Mouse (Mus musculus): ENCODE data around the gene Cops7a. TPM values are rescaled to one million over a fixed set of nuclear protein-coding genes. Genes with fewer than 3 reads are reported as not detected.

Gene Cops7a
- polyA plus RNA-seq, 1 experiment from 2014 or later: 95.2 TPM

Other genes with a start within 250 kb of the Cops7a start
- 3.4 and 4.1 TPM in 2 replicates for gene Ptpn6, start 226.8 kb downstream of the Cops7a start, polyA plus RNA-seq (2015; fragmentation: Nextera tagmentation; extraction: Ambion mirVana)
- gene Grcc10, start 224.2 kb downstream of the Cops7a start, polyA plus RNA-seq (2015; fragmentation: Nextera tagmentation; extraction: Ambion mirVana): 710 and 725 TPM in 2 replicates
- not detected in 2 replicates for gene Gm45234, start 209.5 kb downstream of the Cops7a start, polyA plus RNA-seq (2015; fragmentation: Nextera tagmentation; extraction: Ambion mirVana)
- 21.5 and 25.4 TPM in 2 replicates for gene Atn1, start 209.0 kb downstream of the Cops7a start, polyA plus RNA-seq (2015; fragmentation: Nextera tagmentation; extraction: Ambion mirVana)
- gene Eno2, start 195.9 kb downstream of the Cops7a start, polyA plus RNA-seq (2015; fragmentation: Nextera tagmentation; extraction: Ambion mirVana): 27.5 and 29.7 TPM in 2 replicates
- gene Lrrc23, start 185.8 kb downstream of the Cops7a start, polyA plus RNA-seq (2015; fragmentation: Nextera tagmentation; extraction: Ambion mirVana): 2.3 and 4.3 TPM in 2 replicates
- 7.7 and 8.2 TPM in 2 replicates for gene Spsb2, start 156.9 kb downstream of the Cops7a start, polyA plus RNA-seq (2015; fragmentation: Nextera tagmentation; extraction: Ambion mirVana)
- 329 and 343 TPM in 2 replicates for gene Tpi1, start 151.2 kb downstream of the Cops7a start, polyA plus RNA-seq (2015; fragmentation: Nextera tagmentation; extraction: Ambion mirVana)
- gene Usp5, start 136.1 kb downstream of the Cops7a start, polyA plus RNA-seq (2015; fragmentation: Nextera tagmentation; extraction: Ambion mirVana): 202 and 204 TPM in 2 replicates
- 82.7 and 89.5 TPM in 2 replicates for gene Cdca3, start 136.0 kb downstream of the Cops7a start, polyA plus RNA-seq (2015; fragmentation: Nextera tagmentation; extraction: Ambion mirVana)
- gene Gnb3, start 125.3 kb downstream of the Cops7a start, polyA plus RNA-seq (2015; fragmentation: Nextera tagmentation; extraction: Ambion mirVana): 5.1 and 7.5 TPM in 2 replicates
- 12.3 and 17.0 TPM in 2 replicates for gene P3h3, start 107.8 kb downstream of the Cops7a start, polyA plus RNA-seq (2015; fragmentation: Nextera tagmentation; extraction: Ambion mirVana)
- gene Gpr162, start 101.6 kb downstream of the Cops7a start, polyA plus RNA-seq (2015; fragmentation: Nextera tagmentation; extraction: Ambion mirVana): 19.2 and 22.9 TPM in 2 replicates
- gene Cd4, start 77.3 kb downstream of the Cops7a start, polyA plus RNA-seq (2015; fragmentation: Nextera tagmentation; extraction: Ambion mirVana): 0.07 TPM in 1 of 2 replicates, not detected in the other
- 2.3 and 2.5 TPM in 2 replicates for gene Lag3, start 53.8 kb downstream of the Cops7a start, polyA plus RNA-seq (2015; fragmentation: Nextera tagmentation; extraction: Ambion mirVana)
- 662 and 802 TPM in 2 replicates for gene Ptms, start 45.4 kb downstream of the Cops7a start, polyA plus RNA-seq (2015; fragmentation: Nextera tagmentation; extraction: Ambion mirVana)
- 419 and 462 TPM in 2 replicates for gene Mlf2, start 34.2 kb downstream of the Cops7a start, polyA plus RNA-seq (2015; fragmentation: Nextera tagmentation; extraction: Ambion mirVana)
- gene Pianp, start 31.2 kb upstream of the Cops7a start, polyA plus RNA-seq (2015; fragmentation: Nextera tagmentation; extraction: Ambion mirVana): 25.6 and 27.4 TPM in 2 replicates
- gene Zfp384, start 43.6 kb upstream of the Cops7a start, polyA plus RNA-seq (2015; fragmentation: Nextera tagmentation; extraction: Ambion mirVana): 18.8 and 23.1 TPM in 2 replicates
- 195 and 201 TPM in 2 replicates for gene Ing4, start 74.2 kb upstream of the Cops7a start, polyA plus RNA-seq (2015; fragmentation: Nextera tagmentation; extraction: Ambion mirVana)
- 15.8 and 19.7 TPM in 2 replicates for gene Acrbp, start 84.2 kb upstream of the Cops7a start, polyA plus RNA-seq (2015; fragmentation: Nextera tagmentation; extraction: Ambion mirVana)
- gene Lpar5, start 102.4 kb upstream of the Cops7a start, polyA plus RNA-seq (2015; fragmentation: Nextera tagmentation; extraction: Ambion mirVana): 0.34 and 0.37 TPM in 2 replicates
- gene Chd4, start 130.4 kb upstream of the Cops7a start, polyA plus RNA-seq (2015; fragmentation: Nextera tagmentation; extraction: Ambion mirVana): 133 and 138 TPM in 2 replicates
- 43.2 and 45.9 TPM in 2 replicates for gene Nop2, start 166.4 kb upstream of the Cops7a start, polyA plus RNA-seq (2015; fragmentation: Nextera tagmentation; extraction: Ambion mirVana)
- 14.9 and 19.3 TPM in 2 replicates for gene Iffo1, start 179.7 kb upstream of the Cops7a start, polyA plus RNA-seq (2015; fragmentation: Nextera tagmentation; extraction: Ambion mirVana)
- 1,484 and 1,546 TPM in 2 replicates for gene Gapdh, start 200.9 kb upstream of the Cops7a start, polyA plus RNA-seq (2015; fragmentation: Nextera tagmentation; extraction: Ambion mirVana)
- gene Ncapd2, start 226.2 kb upstream of the Cops7a start, polyA plus RNA-seq (2015; fragmentation: Nextera tagmentation; extraction: Ambion mirVana): 101 and 103 TPM in 2 replicates
- gene Mrpl51, start 226.3 kb upstream of the Cops7a start, polyA plus RNA-seq (2015; fragmentation: Nextera tagmentation; extraction: Ambion mirVana): 163 and 165 TPM in 2 replicates